Mouse (Mus musculus) lung, embryonic 14.5 days (tissue): ENCODE data around the gene Pak4. TPM values are rescaled to one million over a fixed set of nuclear protein-coding genes. Genes with fewer than 3 reads are reported as not detected.

Experiments used
- ATAC-seq: fragments of 200-750 bp; cut with Nextera tagmentation; 2 replicates; pipeline ENCODE4 v1.8.0; 2017; ENCODE audit warnings: mild to moderate bottlenecking, moderate TSS enrichment, moderate library complexity; ENCODE audit not compliant: insufficient read depth
- DNase-seq: peaks from one replicate; pipeline ENCODE4 v3.0.0-alpha.2; 2015
- H3K27ac ChIP-seq: fragments of 300-500 bp; sonication (generic); 2 replicates; pipeline ENCODE4 v1.5.1; 2014; ENCODE audit warnings: low read depth, mild to moderate bottlenecking, moderate library complexity
- H3K27me3 ChIP-seq: fragments of 300-500 bp; sonication (generic); 2 replicates; pipeline ENCODE4 v1.6.1; 2014; ENCODE audit warnings: low read length, control low read depth; ENCODE audit not compliant: insufficient read depth
- H3K36me3 ChIP-seq: fragments of 300-500 bp; sonication (generic); 2 replicates; pipeline ENCODE4 v1.6.1; 2014; ENCODE audit warnings: control low read depth; ENCODE audit not compliant: insufficient read depth
- H3K4me1 ChIP-seq: fragments of 300-500 bp; sonication (generic); 2 replicates; pipeline ENCODE4 v1.6.1; 2014; ENCODE audit warnings: antibody characterized with exemption, control low read depth; ENCODE audit not compliant: insufficient read depth
- H3K4me2 ChIP-seq: fragments of 300-500 bp; sonication (generic); 2 replicates; pipeline ENCODE4 v1.6.1; 2014; ENCODE audit warnings: mild to moderate bottlenecking
- H3K4me3 ChIP-seq: fragments of 300-500 bp; sonication (generic); 2 replicates; pipeline ENCODE4 v1.5.1; 2014; ENCODE audit warnings: low read depth, low read length
- H3K9ac ChIP-seq: fragments of 300-500 bp; sonication (generic); 2 replicates; pipeline ENCODE4 v1.6.1; 2014
- H3K9me3 ChIP-seq: fragments of 300-500 bp; sonication (generic); 2 replicates; pipeline ENCODE4 v1.6.1; 2016; ENCODE audit warnings: low read depth, low read length, control low read depth
- CTCF ChIP-seq: IDR thresholded peaks from 2 replicates; pipeline ENCODE4 v1.5.1; 2016; ENCODE audit warnings: antibody characterized with exemption, low read depth
- WGBS: fragments of 180-500 bp; shearing (Covaris S2); extraction: QIAGEN DNeasy Blood & Tissue Kit; methylation state at CpG from one replicate; pipeline ENCODE4 v1.1.7; 2014; 5-methylcytosine and 5-hydroxymethylcytosine counted together
- polyA plus RNA-seq: library from polyadenylated mRNA; unstranded; fragments of >200 nt; fragmentation: Nextera tagmentation; extraction: Ambion mirVana; gene quantifications from 2 replicates; pipeline ENCODE4 v1.2.1, GENCODE M21; 2014

The Pak4 gene
- polyA plus RNA-seq, 1 experiment from 2014 or later = 52.5 TPM

GRCm38 (mm10) chr7:28555939-28556535 is 41.9 kb downstream of the Pak4 start:
- 12% methylated on average over 5 of the region's 5 CpGs for WGBS
- 0 out of 2 replicates have a peak, but pooled peaks cover 2% of the 10 kb centered on the region for H3K4me1 ChIP-seq
- no peaks in the 10 kb centered on the region for H3K27me3 ChIP-seq
- no peak overlapping the region for H3K9ac ChIP-seq
- TF ChIP-seq CTCF = no peak
- H3K36me3 ChIP-seq = peaks cover 30% of the 10 kb centered on the region
- H3K27ac ChIP-seq = no peak overlapping the region
- H3K9me3 ChIP-seq = no peaks in the 10 kb centered on the region
- DNase-seq = no peak
- no peak overlapping the region for H3K4me2 ChIP-seq
- no peak overlapping the region for H3K4me3 ChIP-seq
- ATAC-seq = no peak

GRCm38 (mm10) chr7:28553076-28553475 is 44.9 kb downstream of the Pak4 start:
- no peak for TF ChIP-seq CTCF

GRCm38 (mm10) chr7:28547628-28548027 is 50.4 kb downstream of the Pak4 start:
- no peaks in the 10 kb centered on the region for H3K4me1 ChIP-seq
- ATAC-seq = no peak
- no peak overlapping the region for H3K9ac ChIP-seq
- H3K9me3 ChIP-seq = no peaks in the 10 kb centered on the region
- WGBS = 50% methylated on average over 7 of the region's 7 CpGs
- no peak for DNase-seq
- H3K27ac ChIP-seq = no peak overlapping the region
- peaks cover 37% of the 10 kb centered on the region for H3K27me3 ChIP-seq
- no peaks in the 10 kb centered on the region for H3K36me3 ChIP-seq
- TF ChIP-seq CTCF = no peak
- H3K4me3 ChIP-seq = no peak overlapping the region
- no peak overlapping the region for H3K4me2 ChIP-seq

More at GRCm38 (mm10) chr7:28553076-28553475, 44.9 kb downstream of the Pak4 start:
- 87% methylated on average over 6 of the region's 6 CpGs for WGBS
- DNase-seq = no peak
- no peak for ATAC-seq
- no peaks in the 10 kb centered on the region for H3K9me3 ChIP-seq
- 0 out of 2 replicates have a peak, but pooled peaks cover 3% of the 10 kb centered on the region for H3K27me3 ChIP-seq
- H3K36me3 ChIP-seq = peaks cover 5% of the 10 kb centered on the region; the same call in 1 of the 2 replicates
- H3K4me2 ChIP-seq = no peak overlapping the region
- H3K4me1 ChIP-seq = 0 out of 2 replicates have a peak, but pooled peaks cover 2% of the 10 kb centered on the region
- no peak overlapping the region for H3K27ac ChIP-seq
- no peak overlapping the region for H3K9ac ChIP-seq
- H3K4me3 ChIP-seq = no peak overlapping the region

- WGBS = 5% methylated on average over 5 of the region's 5 CpGs
Observed at GRCm38 (mm10) chr7:28547154-28547553, 50.8 kb downstream of the Pak4 start, which contains the start of gene Nccrp1. TSS of gene Nccrp1 (minus strand) at chr7:28547254.

DNA sequence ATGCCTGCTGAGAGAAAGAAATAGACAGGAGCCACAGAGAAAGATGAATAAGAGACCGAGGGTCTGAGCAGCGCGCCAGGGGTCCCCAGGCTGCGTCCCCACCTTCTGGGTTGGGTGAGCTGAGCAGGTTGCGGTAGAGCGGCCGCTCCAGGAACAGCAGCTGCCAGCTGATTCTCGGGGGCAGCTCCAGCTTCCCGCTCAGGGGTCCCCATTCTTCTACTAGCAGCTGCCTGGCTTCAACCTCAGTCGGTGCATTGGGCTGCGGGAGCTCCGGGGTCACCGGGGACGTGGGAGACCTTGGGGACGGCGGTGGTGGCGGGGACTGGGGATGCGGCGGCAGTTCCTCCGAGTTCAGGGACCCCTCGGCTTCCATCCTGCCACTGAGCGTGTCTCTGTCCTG is 51.3 kb downstream of the Pak4 start:
- ATAC-seq (no peak), DNase-seq (no peak)
- peaks cover 37% of the 10 kb centered on the region for H3K27me3 ChIP-seq
- no peak overlapping the region for H3K9ac ChIP-seq
- no peak overlapping the region for H3K27ac ChIP-seq
- no peaks in the 10 kb centered on the region for H3K9me3 ChIP-seq
- no peaks in the 10 kb centered on the region for H3K36me3 ChIP-seq
- 2% methylated on average over 22 of the region's 22 CpGs for WGBS
- H3K4me3 ChIP-seq = peak overlapping the region; percentile 16; the same call in 1 of the 2 replicates
- no peak for TF ChIP-seq CTCF
- peak overlapping the region; percentile 46 for H3K4me2 ChIP-seq
- H3K4me1 ChIP-seq = no peaks in the 10 kb centered on the region

More at GRCm38 (mm10) chr7:28547154-28547553, 50.8 kb downstream of the Pak4 start, which contains the start of gene Nccrp1:
- Histone ChIP-seq H3K4me2 (peak within 1 kb of the TSS; percentile 46), H3K9ac (no peak within 1 kb of the TSS), H3K27me3 (peaks cover 37% of the 10 kb centered on the region), H3K36me3 (no peaks in the 10 kb centered on the region), H3K9me3 (no peaks in the 10 kb centered on the region), H3K27ac (no peak within 1 kb of the TSS), H3K4me3 (peak within 1 kb of the TSS; percentile 16; the same call in 1 of the 2 replicates), H3K4me1 (no peaks in the 10 kb centered on the region)
- DNase-seq (no peak), ATAC-seq (no peak)
- TF ChIP-seq CTCF = no peak

DNA sequence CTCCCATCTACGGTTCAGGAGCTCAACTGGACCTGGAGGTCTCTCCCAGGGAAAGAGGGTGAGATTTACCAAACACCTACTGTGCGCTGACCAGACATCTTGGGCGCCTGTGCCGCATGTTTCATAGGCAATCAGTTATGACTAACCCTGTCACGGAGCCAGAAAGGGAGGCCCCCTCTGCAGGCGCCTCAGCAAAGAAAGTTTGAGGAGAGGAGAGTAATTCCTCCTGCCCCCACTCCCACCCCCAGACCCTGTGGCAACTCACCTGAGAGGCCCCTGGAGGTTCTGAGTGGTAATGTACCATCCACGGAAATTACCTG is 52.1 kb downstream of the Pak4 start:
- no peak overlapping the region for H3K27ac ChIP-seq
- no peak overlapping the region for H3K9ac ChIP-seq
- H3K4me1 ChIP-seq = no peaks in the 10 kb centered on the region
- TF ChIP-seq CTCF = no peak
- DNase-seq (peak; percentile 20), ATAC-seq (no peak)
- H3K4me2 ChIP-seq = no peak overlapping the region
- no peak overlapping the region for H3K4me3 ChIP-seq
- peaks cover 37% of the 10 kb centered on the region for H3K27me3 ChIP-seq
- H3K36me3 ChIP-seq = no peaks in the 10 kb centered on the region
- H3K9me3 ChIP-seq = no peaks in the 10 kb centered on the region
- WGBS = 46% methylated on average over 7 of the region's 7 CpGs

GRCm38 (mm10) chr7:28545048-28545890 is 52.7 kb downstream of the Pak4 start:
- DNase-seq (peak; percentile 27), ATAC-seq (no peak)
- Histone ChIP-seq H3K4me3 (no peak overlapping the region), H3K9ac (no peak overlapping the region), H3K27ac (no peak overlapping the region), H3K36me3 (no peaks in the 10 kb centered on the region), H3K9me3 (no peaks in the 10 kb centered on the region), H3K4me2 (0 out of 2 replicates have a peak overlapping the region, but pooled peaks have one; percentile 12), H3K27me3 (peaks cover 37% of the 10 kb centered on the region), H3K4me1 (no peaks in the 10 kb centered on the region)
- no peak for TF ChIP-seq CTCF
- WGBS = 29% methylated on average over 14 of the region's 14 CpGs
